Mouse (Mus musculus) urinary bladder, postnatal 4 days (tissue): Measurements from ENCODE around the gene Rdh16f1.
"Not testable (repeated sequence)": the region's sequence is repeated elsewhere in the genome, so short reads cannot be mapped to it uniquely, and the experiment has no call there.

Experiments
- DNase-seq, 2 experiments: peaks; one replicate each; pipeline ENCODE4 v3.0.0; 2021 to 2022; ENCODE audit warnings: low spot score in 2 of 2

The Rdh16f1 gene

GRCm38 (mm10) chr10:127825386-127825785, 65.8 kb downstream of the Rdh16f1 start:
- no peak for DNase-seq

GRCm38 (mm10) chr10:127829121-127829520, 69.5 kb downstream of the Rdh16f1 start:
- DNase-seq: no peak

DNA sequence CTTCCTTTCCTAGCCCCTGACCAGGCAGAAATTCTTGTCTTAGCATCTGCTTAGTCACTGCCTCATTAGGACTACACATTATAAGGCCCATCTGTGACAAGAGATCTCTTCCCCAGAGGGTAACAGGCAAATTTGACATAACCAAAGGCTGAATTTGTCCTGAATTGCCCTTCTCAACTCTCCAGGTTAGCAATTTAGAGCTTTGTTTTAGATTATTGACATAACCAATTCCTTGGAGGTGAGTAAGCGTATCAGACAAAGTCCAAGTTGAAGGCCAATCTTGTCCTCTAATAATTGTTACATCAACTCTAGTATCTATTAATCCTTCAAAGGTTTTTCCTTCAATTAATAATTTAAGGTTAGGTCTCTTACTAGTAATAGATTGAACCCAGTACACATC, 74.6 kb downstream of the Rdh16f1 start:
- not testable (repeated sequence) for DNase-seq

- DNase-seq: no peak
These were observed 75.7 kb downstream of the Rdh16f1 start for GRCm38 (mm10) chr10:127835292-127835691.

DNA sequence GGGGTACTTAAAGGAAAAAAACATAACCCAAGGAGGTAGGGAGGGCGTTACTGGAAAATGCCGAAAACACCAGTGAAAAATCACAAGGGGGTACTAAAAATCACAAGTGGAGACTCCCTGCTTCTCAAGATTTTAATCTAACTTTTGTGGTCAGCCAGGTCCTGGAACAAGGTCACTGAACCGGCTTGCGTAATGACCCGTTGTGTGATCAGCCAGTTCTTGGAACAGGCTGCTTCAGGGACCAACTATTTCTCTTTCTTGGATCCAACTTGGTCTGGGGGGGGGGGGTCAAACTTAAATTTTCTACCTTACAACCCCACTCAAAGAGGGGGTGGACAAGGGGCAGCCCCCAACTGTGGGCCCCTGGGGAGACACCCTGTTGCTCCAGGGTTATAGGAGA, 78.2 kb downstream of the Rdh16f1 start:
- DNase-seq: not testable (repeated sequence)

DNA sequence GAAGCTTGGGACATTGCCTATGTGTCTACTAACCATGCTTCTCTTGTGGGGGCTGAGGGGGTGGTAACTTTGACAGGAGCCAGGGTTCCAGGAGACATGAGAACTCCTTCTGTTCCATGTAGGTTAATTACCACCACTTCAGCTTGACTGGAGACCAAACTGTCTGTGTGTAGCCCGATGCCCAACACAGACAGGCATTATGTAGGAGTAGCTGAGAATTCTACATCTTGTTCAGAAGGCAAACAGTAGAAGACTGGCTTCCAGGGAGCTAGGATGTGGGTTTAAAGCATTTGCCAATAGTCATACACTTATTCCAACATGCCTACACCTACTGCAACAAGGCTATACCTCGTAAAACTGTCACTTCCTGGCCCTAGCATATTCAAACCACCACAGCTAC, 79.0 kb downstream of the Rdh16f1 start:
- no peak for DNase-seq

- no peak for DNase-seq
These were observed 81.2 kb downstream of the Rdh16f1 start for GRCm38 (mm10) chr10:127840776-127841175.
